Mouse (Mus musculus) liver, embryonic 16.5 days (tissue): ENCODE data around the gene 4833427G06Rik. TPM values are rescaled to one million over a fixed set of nuclear protein-coding genes. Genes with fewer than 3 reads are reported as not detected.

Experiments used
- ATAC-seq: fragments of 200-750 bp; cut with Nextera tagmentation; 2 replicates; pipeline ENCODE4 v1.8.0; 2017; ENCODE audit warnings: low read depth, mild to moderate bottlenecking, moderate number of reproducible peaks, moderate library complexity
- H3K27ac ChIP-seq: fragments of 300-500 bp; sonication (generic); 2 replicates; pipeline ENCODE4 v1.5.1; 2014; ENCODE audit warnings: mild to moderate bottlenecking, low read length
- H3K27me3 ChIP-seq: fragments of 300-500 bp; sonication (generic); 2 replicates; pipeline ENCODE4 v1.6.1; 2014; ENCODE audit warnings: low read depth, low read length, mixed read lengths; ENCODE audit not compliant: control insufficient read depth, insufficient read depth
- H3K36me3 ChIP-seq: fragments of 300-500 bp; sonication (generic); 2 replicates; pipeline ENCODE4 v1.6.1; 2014; ENCODE audit warnings: mild to moderate bottlenecking; ENCODE audit not compliant: control insufficient read depth, insufficient read depth
- H3K4me1 ChIP-seq: fragments of 300-500 bp; sonication (generic); 2 replicates; pipeline ENCODE4 v1.6.1; 2014; ENCODE audit warnings: low read depth, low read length, mixed read lengths; ENCODE audit not compliant: control insufficient read depth
- H3K4me2 ChIP-seq: fragments of 300-500 bp; sonication (generic); 2 replicates; pipeline ENCODE4 v1.6.1; 2014; ENCODE audit warnings: low read depth, low read length, mixed read lengths
- H3K4me3 ChIP-seq: fragments of 300-500 bp; sonication (generic); 2 replicates; pipeline ENCODE4 v1.5.1; 2014; ENCODE audit warnings: low read depth, mild to moderate bottlenecking, low read length
- H3K9ac ChIP-seq: fragments of 300-500 bp; sonication (generic); 2 replicates; pipeline ENCODE4 v1.6.1; 2014; ENCODE audit warnings: low read depth, low read length
- H3K9me3 ChIP-seq: fragments of 300-500 bp; sonication (generic); replicated peaks from 2 replicates; pipeline ENCODE4 v1.6.1; 2016; ENCODE audit warnings: low read length; ENCODE audit not compliant: control insufficient read depth
- WGBS: fragments of 180-500 bp; shearing (Covaris S2); extraction: QIAGEN DNeasy Blood & Tissue Kit; methylation state at CpG from one replicate; pipeline ENCODE4 v1.1.7; 2014; ENCODE audit not compliant: insufficient replicate concordance; 5-methylcytosine and 5-hydroxymethylcytosine counted together
- microRNA counts: library from miRNA; unstranded; fragments of <30 nt; microRNA quantifications from one replicate; lab custom pipeline; 2016
- microRNA-seq: library from miRNA; unstranded; fragments of <30 nt; microRNA quantifications from one replicate; pipeline ENCODE4, GENCODE M21; 2016
- polyA plus RNA-seq: library from polyadenylated mRNA; unstranded; fragments of >200 nt; fragmentation: Nextera tagmentation; extraction: Ambion mirVana; gene quantifications from 2 replicates; pipeline ENCODE4 v1.2.1, GENCODE M21; 2015

Gene 4833427G06Rik
- polyA plus RNA-seq, 1 experiment from 2014 or later = not detected

DNA sequence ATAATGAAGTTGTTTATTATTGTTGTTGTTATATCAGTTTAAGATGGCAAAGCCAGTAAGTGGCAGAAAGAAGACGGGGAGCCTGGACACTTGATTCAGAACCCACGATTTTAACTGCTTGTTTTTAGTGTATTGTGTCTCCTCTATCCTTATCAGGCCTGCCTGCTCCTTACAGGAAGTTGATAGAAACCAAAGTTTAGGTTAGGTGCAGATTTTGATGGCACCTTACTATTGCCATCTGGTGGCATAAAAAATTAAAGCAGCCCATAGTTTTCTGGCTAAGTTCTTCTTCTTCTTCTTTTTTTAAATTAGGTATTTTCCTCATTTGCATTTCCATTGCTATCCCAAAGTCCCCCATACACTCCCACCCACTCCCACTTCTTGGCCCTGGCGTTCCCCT is 49.7 kb downstream of the 4833427G06Rik start:
- WGBS = 26% methylated on average over 3 of the region's 3 CpGs
- Histone ChIP-seq H3K9ac (no peak overlapping the region), H3K4me1 (no peaks in the 10 kb centered on the region), H3K27me3 (no peaks in the 10 kb centered on the region), H3K4me2 (no peak overlapping the region), H3K9me3 (no peaks in the 10 kb centered on the region), H3K4me3 (no peak overlapping the region), H3K36me3 (no peaks in the 10 kb centered on the region), H3K27ac (no peak overlapping the region)
- ATAC-seq = no peak

DNA sequence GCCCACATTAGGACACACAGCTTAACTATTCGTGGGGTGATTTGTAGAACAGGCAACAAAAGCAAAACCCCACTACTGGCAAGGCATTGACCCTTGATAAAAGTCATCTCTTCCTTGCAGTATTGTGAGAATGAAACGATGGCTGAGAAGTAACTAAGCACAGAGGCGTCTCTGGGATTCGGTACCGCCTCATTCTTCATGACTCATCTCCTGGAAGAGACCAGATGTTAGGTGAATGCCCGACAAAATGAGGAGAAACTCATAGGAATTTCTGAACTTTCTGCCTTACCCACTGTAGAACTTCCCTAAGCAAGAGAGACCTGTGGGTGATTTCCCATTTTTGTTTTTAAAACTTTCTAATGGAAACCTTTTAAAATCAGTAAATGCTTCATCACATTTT is 59.7 kb downstream of the 4833427G06Rik start:
- H3K4me3 ChIP-seq = no peak overlapping the region
- H3K4me1 ChIP-seq = no peaks in the 10 kb centered on the region
- no peaks in the 10 kb centered on the region for H3K27me3 ChIP-seq
- H3K27ac ChIP-seq = no peak overlapping the region
- no peaks in the 10 kb centered on the region for H3K9me3 ChIP-seq
- H3K4me2 ChIP-seq = no peak overlapping the region
- H3K36me3 ChIP-seq = no peaks in the 10 kb centered on the region
- WGBS = 62% methylated on average over 6 of the region's 6 CpGs
- no peak overlapping the region for H3K9ac ChIP-seq
- no peak for ATAC-seq

DNA sequence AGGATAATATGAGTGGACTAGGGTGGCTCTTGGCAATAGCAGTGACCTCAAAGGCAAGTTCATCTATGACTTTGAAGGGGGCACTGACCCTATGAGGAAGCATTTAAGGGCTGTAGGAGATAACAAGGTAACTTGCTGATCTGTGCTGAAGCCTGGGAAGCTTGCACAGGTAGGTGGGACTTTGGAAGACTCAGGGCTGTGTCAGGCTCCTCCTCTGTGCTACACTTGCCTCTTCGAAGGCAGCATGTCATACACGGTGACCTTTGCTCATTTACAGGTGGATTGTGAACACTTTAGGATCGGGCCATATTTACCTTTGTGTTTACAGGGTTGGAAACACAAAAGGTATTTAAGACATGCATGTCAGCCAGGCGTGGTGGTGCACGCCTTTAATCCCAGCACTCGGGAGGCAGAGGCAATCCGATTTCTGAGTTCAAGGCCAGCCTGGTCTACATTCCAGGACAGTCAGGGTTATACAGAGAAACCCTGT is 60.3 kb downstream of the 4833427G06Rik start:
- Histone ChIP-seq H3K4me1 (no peaks in the 10 kb centered on the region), H3K36me3 (no peaks in the 10 kb centered on the region), H3K4me3 (no peak overlapping the region), H3K27ac (no peak overlapping the region), H3K9ac (no peak overlapping the region), H3K9me3 (no peaks in the 10 kb centered on the region), H3K27me3 (no peaks in the 10 kb centered on the region), H3K4me2 (no peak overlapping the region)
- 68% methylated on average over 7 of the region's 7 CpGs for WGBS
- no peak for ATAC-seq

DNA sequence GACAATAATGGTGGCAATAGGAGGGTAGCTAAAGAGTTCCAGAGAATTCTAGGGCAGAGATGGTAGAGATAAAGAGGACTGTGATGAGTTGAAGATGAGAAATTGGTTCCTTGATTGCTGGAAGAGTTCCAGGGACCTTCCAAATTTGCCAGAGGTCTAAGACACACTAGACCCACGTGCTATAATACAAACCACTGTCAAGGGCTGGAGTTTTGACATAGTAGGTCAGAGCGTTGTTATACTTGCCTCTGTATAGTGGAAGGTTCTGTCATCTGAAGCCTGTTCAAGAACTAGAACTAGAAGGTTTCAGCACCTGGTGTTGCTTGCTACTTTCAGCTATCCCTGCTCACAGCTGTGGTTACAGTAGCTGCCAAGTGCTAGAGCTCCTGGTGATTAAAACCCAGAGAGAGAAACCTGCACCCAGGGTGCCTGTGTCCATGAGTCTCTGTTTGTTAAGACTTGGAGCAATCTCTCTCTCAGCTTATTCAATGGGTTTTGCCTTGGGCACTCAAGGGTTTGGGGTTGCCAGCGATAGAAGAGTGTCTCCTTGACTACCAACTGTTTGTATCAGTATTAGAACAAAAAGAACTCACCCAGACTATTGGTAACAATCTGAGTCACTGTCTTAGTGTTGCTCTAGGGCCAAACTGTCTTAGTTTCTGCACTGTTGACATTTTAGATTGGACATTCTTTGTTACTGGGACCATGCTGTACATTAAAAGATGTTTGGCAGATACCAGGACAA is 68.9 kb downstream of the 4833427G06Rik start:
- Histone ChIP-seq H3K36me3 (no peaks in the 10 kb centered on the region), H3K9ac (no peak overlapping the region), H3K4me3 (no peak overlapping the region), H3K27me3 (no peaks in the 10 kb centered on the region), H3K9me3 (no peaks in the 10 kb centered on the region), H3K4me1 (no peaks in the 10 kb centered on the region), H3K27ac (no peak overlapping the region), H3K4me2 (no peak overlapping the region)
- 66% methylated on average over 3 of the region's 3 CpGs for WGBS
- ATAC-seq = no peak

DNA sequence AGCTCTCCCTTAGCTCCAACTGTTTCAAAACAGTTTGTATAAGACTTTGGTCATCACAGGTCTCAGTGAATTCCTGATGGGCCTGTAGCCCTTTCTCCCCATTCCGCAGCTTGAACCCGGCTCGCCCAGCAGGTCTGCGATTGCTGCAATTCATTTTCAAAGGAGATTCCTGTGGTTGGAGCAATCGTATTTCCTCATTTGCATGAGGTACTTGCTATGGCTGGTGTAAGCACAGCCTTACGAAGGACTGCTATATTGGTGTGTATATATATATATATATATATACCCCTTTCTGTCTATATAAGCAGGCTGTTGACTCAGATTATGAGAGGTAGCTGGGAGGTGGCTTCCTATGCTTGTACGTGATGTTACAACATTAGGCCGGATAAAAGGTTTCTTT is 69.6 kb downstream of the 4833427G06Rik start:
- Histone ChIP-seq H3K4me1 (no peaks in the 10 kb centered on the region), H3K36me3 (no peaks in the 10 kb centered on the region), H3K9ac (no peak overlapping the region), H3K9me3 (no peaks in the 10 kb centered on the region), H3K27me3 (no peaks in the 10 kb centered on the region), H3K4me2 (no peak overlapping the region), H3K4me3 (no peak overlapping the region), H3K27ac (no peak overlapping the region)
- no peak for ATAC-seq
- 48% methylated on average over 8 of the region's 8 CpGs for WGBS

DNA sequence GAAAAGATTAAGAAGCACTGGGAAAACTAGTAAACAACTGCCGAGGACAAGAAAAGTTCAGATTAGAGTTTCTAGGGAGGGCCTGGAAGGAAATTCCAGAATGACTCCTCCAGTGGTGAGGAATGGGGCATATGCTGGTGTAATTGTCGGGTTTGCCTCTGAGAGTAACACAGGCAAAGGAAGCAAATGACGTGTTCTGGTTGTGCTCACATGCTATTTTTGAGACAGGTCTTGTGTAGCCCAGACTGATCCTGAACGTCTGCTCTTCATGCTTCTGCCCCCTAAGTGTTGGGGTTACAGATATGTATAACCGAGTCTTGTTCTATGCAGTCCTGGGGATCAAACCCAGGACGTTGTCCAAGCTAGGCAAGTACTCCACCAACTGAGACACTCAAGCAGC is 70.3 kb downstream of the 4833427G06Rik start:
- Histone ChIP-seq H3K4me3 (no peak overlapping the region), H3K4me2 (no peak overlapping the region), H3K27ac (no peak overlapping the region), H3K4me1 (no peaks in the 10 kb centered on the region), H3K36me3 (no peaks in the 10 kb centered on the region), H3K9ac (no peak overlapping the region), H3K9me3 (no peaks in the 10 kb centered on the region), H3K27me3 (no peaks in the 10 kb centered on the region)
- ATAC-seq = no peak
- WGBS = 52% methylated on average over 6 of the region's 6 CpGs

MicroRNAs encoded within 50 kb of the gene (microRNA counts, 519-probe panel; counts per million panel counts)
- 2,396 counts per million, percentile 58 among the panel's probes with 10 or more counts for microRNA mmu-miR-34b-3p (lab: Ali Mortazavi, UCI)
- microRNA mmu-miR-34b-5p (lab: Ali Mortazavi, UCI) = 2,430 counts per million, percentile 62 among the panel's probes with 10 or more counts
- 3,145 counts per million, percentile 86 among the panel's probes with 10 or more counts for microRNA mmu-miR-34c (lab: Ali Mortazavi, UCI)

Small RNA genes lying within 50 kb of the gene (microRNA-seq; reads per million reads assigned to microRNA genes)
- 6.2 reads per million, percentile 20 among the genes with 10 or more reads in this experiment for gene Mir34b
- gene Mir34c = 91.1 reads per million, percentile 52 among the genes with 10 or more reads in this experiment

Other genes starting within 250 kb of the 4833427G06Rik start
- 8.3 and 10.8 TPM in 2 replicates for gene Sik2, start 93.0 kb downstream of the 4833427G06Rik start, polyA plus RNA-seq
- not detected in 2 replicates for gene Btg4, start 41.2 kb downstream of the 4833427G06Rik start, polyA plus RNA-seq
- 1.3 and 1.4 TPM in 2 replicates for gene Layn, start 25.0 kb downstream of the 4833427G06Rik start, polyA plus RNA-seq
- gene Gm32742, start 63.4 kb upstream of the 4833427G06Rik start, polyA plus RNA-seq = 0.01 TPM in 1 of 2 replicates, not detected in the other
- 2.5 and 2.7 TPM in 2 replicates for gene Pou2af1, start 111.6 kb upstream of the 4833427G06Rik start, polyA plus RNA-seq
- gene Colca2, start 176.5 kb upstream of the 4833427G06Rik start, polyA plus RNA-seq = 0.07 and 0.24 TPM in 2 replicates
- gene 1810046K07Rik, start 226.8 kb upstream of the 4833427G06Rik start, polyA plus RNA-seq = 0.30 and 0.43 TPM in 2 replicates